Mouse (Mus musculus) thymus, adult 2 months (tissue): Measurements from ENCODE around the gene Nr2f2.

ENCODE experiments used
- CTCF ChIP-seq: fragments of 200-500 bp; IDR thresholded peaks from 2 replicates; pipeline ENCODE4 v1.5.1; 2012; ENCODE audit warnings: mild to moderate bottlenecking, control low read depth, low read length, moderate library complexity, borderline replicate concordance; ENCODE audit not compliant: control insufficient read depth, poor library complexity, insufficient read depth; ENCODE audit errors: extremely low read depth
- POLR2A ChIP-seq: fragments of 200-500 bp; IDR thresholded peaks from 2 replicates; pipeline ENCODE4 v1.6.1; 2012; ENCODE audit warnings: mild to moderate bottlenecking, low read length, control low read depth, moderate library complexity; ENCODE audit not compliant: control insufficient read depth, poor library complexity, insufficient read depth; ENCODE audit errors: extremely low read depth

GRCm38 (mm10) chr7:70324041-70324440, 42.5 kb downstream of the Nr2f2 start:
- no peak for TF ChIP-seq POLR2A
- no peak for TF ChIP-seq CTCF
